In the genomic region with DNA sequence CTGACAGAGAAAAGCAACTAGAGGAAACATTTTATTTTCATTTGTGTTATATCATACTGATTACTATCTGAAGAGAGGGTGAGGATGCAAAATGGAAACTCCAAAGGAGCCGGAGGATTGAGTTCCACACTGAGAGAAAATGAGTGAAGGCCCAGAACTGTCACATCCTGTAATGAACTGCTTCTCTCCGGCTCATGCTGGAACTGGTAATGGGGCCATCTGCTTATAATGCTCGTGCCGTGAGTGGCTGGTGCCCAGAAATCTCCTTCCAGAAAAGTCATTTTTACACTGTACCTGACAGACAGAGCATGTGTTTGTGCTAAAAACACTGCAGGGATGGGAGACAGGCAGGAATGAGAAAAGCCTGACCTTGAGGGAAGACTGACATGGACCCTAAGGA, we compare ENCODE assay signal across 11 mouse cellular contexts.
DNase-seq lines count a peak whose midpoint lies in the region.
"Had no signal": no experiment of that assay in that cellular context is flagged by ENCODE, and none has a peak within 500 bp of the region (broad histone marks: within the 10 kb centered on the region; RNA-seq: fewer than 3 reads in every experiment).

No protein-coding gene starts in this region.

- DNase-seq in cerebellum, adult 11-12 months: peak; percentile 5
- DNase-seq in cerebellum, adult 11 months: no peak
- DNase-seq in layer of hippocampus, adult 8-10 months (ENCODE audit: low spot score in 2 of 2): peak; percentile 7 to 13
- no peak for DNase-seq in layer of hippocampus, adult 9-10 months (ENCODE audit: low spot score)
- peak; percentile 1 to 5 for DNase-seq in cerebellum, adult 18-20 months
- peak; percentile 11 to 32 for DNase-seq in layer of hippocampus, postnatal 10 days (ENCODE audit: low spot score in 2 of 2)
- DNase-seq in lung, postnatal 25 days (ENCODE audit: low spot score): no peak
- no peak for DNase-seq in c-Kit-positive CD71-positive TER-119-positive erythroid progenitor cells, embryonic 14.5 days (ENCODE audit: low spot score)
- DNase-seq: adrenal gland, postnatal 25 days; liver, postnatal 0 days; lung, postnatal 4 days had no signal

Comparison
In these comparisons a context has a peak if more than half of its experiments do, and no peak if none do; other contexts are left out.
1. DNase-seq: peak in cerebellum, adult 11-12 months (single experiment), layer of hippocampus, adult 8-10 months (2 of 2), cerebellum, adult 18-20 months (2 of 2) and layer of hippocampus, postnatal 10 days (2 of 2); none in cerebellum, adult 11 months (single experiment), layer of hippocampus, adult 9-10 months (single experiment), lung, postnatal 25 days (single experiment) and c-Kit-positive CD71-positive TER-119-positive erythroid progenitor cells, embryonic 14.5 days (single experiment).